Comparison of ENCODE assay signal across 8 mouse cellular contexts in genomic region chr1:74601267-74601962, GRCm38 (mm10). TPM values are rescaled to one million over a fixed set of nuclear protein-coding genes. Genes with fewer than 3 reads are reported as not detected.
DNase-seq lines count a peak whose midpoint lies in the region; ATAC-seq lines count a peak whose summit lies in the region.

Gene Rnf25, minus strand, starts transcription at chr1:74601397.
Gene Stk36, plus strand, starts transcription at chr1:74601445.

- ATAC-seq in inflammation-experienced regulatory T-cells, adult 6 months = peak; percentile 100
- peak; percentile 99 for ATAC-seq in megakaryocyte-erythroid progenitor cell, adult 5-6 weeks (replicated peaks; ENCODE audit: low FRiP score, low TSS enrichment, poor library complexity, severe bottlenecking)

- peak; percentile 91 for DNase-seq in adipocyte (ENCODE audit: low spot score)
- DNase-seq in embryo, embryonic 10 days (ENCODE audit: low spot score) = peak; percentile 93
- peak; percentile 87 for DNase-seq in gastrocnemius, postnatal 14 days
- DNase-seq in left cerebral cortex, postnatal 10 days (ENCODE audit: extremely low spot score in 1 of 2, low spot score in 2 of 2) = peak; percentile 89 to 90
- DNase-seq in right cerebral cortex, postnatal 25 days = peak; percentile 87
- peak; percentile 77 to 81 for DNase-seq in urinary bladder, postnatal 4 days (ENCODE audit: low spot score in 2 of 2)

- intact Hi-C loops in gastrocnemius, postnatal 14 days (cut with DNase I; ENCODE audit: low total_unique reads) = no loop called here
- intact Hi-C loops in left cerebral cortex, postnatal 10 days (cut with DNase I) = no loop called here

RNA-seq across cellular contexts. Expression of gene Rnf25, which starts in this region (rescaled TPM):
- 10 to 100 TPM; 14.6 to 16.1 TPM for total RNA-seq in gastrocnemius, postnatal 14 days (2021)
- polyA plus RNA-seq in inflammation-experienced regulatory T-cells, adult 6 months (2017; shearing (Covaris generic)) = 10 to 100 TPM; 19.2 to 25.0 (median 22.0) TPM
- 10 to 100 TPM; 55.7 to 59.1 TPM for total RNA-seq in left cerebral cortex, postnatal 10 days (2021)
- total RNA-seq in megakaryocyte-erythroid progenitor cell, adult 5-6 weeks (2014; fragmentation: Nextera tagmentation) = 38.6 and 49.9 TPM in 2 replicates
- 22.7 and 26.5 TPM in 2 replicates for total RNA-seq in megakaryocyte-erythroid progenitor cell, adult 5-6 weeks (2017)

RNA-seq across cellular contexts. Expression of gene Stk36, which starts in this region (rescaled TPM):
- total RNA-seq in gastrocnemius, postnatal 14 days (2021) = 1 to 10 TPM; 1.0 to 1.8 TPM
- not detected for polyA plus RNA-seq in inflammation-experienced regulatory T-cells, adult 6 months (2017; shearing (Covaris generic))
- total RNA-seq in left cerebral cortex, postnatal 10 days (2021) = 1 to 10 TPM; 7.5 to 8.8 TPM
- 0.20 and 0.82 TPM in 2 replicates for total RNA-seq in megakaryocyte-erythroid progenitor cell, adult 5-6 weeks (2014; fragmentation: Nextera tagmentation)
- total RNA-seq in megakaryocyte-erythroid progenitor cell, adult 5-6 weeks (2017) = not detected in 2 replicates

Comparison
In these comparisons a context has a peak if more than half of its experiments do, and no peak if none do; other contexts are left out.
1. Peak in every context shown above with its lines: DNase-seq and ATAC-seq.